Mouse (Mus musculus) neural tube, embryonic 15.5 days (tissue): ENCODE measurements around the gene Gm3045. TPM values are rescaled to one million over a fixed set of nuclear protein-coding genes. Genes with fewer than 3 reads are reported as not detected.

Source experiments
- ATAC-seq: fragments of 200-750 bp; cut with Nextera tagmentation; 2 replicates; pipeline ENCODE4 v1.8.0; 2017; ENCODE audit warnings: mild to moderate bottlenecking, moderate TSS enrichment, moderate library complexity; ENCODE audit not compliant: low FRiP score
- H3K27ac ChIP-seq: fragments of 300-500 bp; sonication (generic); replicated peaks from 2 replicates; pipeline ENCODE4 v1.5.1; 2015; ENCODE audit warnings: mild to moderate bottlenecking, inconsistent platforms
- H3K27me3 ChIP-seq: fragments of 300-500 bp; sonication (generic); replicated peaks from 2 replicates; pipeline ENCODE4 v1.6.1; 2015; ENCODE audit warnings: inconsistent platforms
- H3K36me3 ChIP-seq: fragments of 300-500 bp; sonication (generic); 2 replicates; pipeline ENCODE4 v1.6.1; 2015; ENCODE audit warnings: inconsistent platforms
- H3K4me1 ChIP-seq: fragments of 300-500 bp; sonication (generic); 2 replicates; pipeline ENCODE4 v1.6.1; 2015; ENCODE audit warnings: inconsistent platforms
- H3K4me2 ChIP-seq: fragments of 300-500 bp; sonication (generic); 2 replicates; pipeline ENCODE4 v1.6.1; 2015; ENCODE audit warnings: inconsistent platforms, mild to moderate bottlenecking, moderate library complexity
- H3K4me3 ChIP-seq: fragments of 300-500 bp; sonication (generic); replicated peaks from 2 replicates; pipeline ENCODE4 v1.5.1; 2015; ENCODE audit warnings: mild to moderate bottlenecking, inconsistent platforms
- H3K9ac ChIP-seq: fragments of 300-500 bp; sonication (generic); replicated peaks from 2 replicates; pipeline ENCODE4 v1.6.1; 2015; ENCODE audit warnings: mild to moderate bottlenecking, inconsistent platforms
- H3K9me3 ChIP-seq: fragments of 300-500 bp; sonication (generic); replicated peaks from 2 replicates; pipeline ENCODE4 v1.6.1; 2016; ENCODE audit warnings: inconsistent platforms
- WGBS: fragments of 180-500 bp; shearing (Covaris S2); methylation state at CpG from one replicate; pipeline ENCODE4 v1.1.7; 2015; ENCODE audit warnings: mixed read lengths; 5-methylcytosine and 5-hydroxymethylcytosine counted together
- polyA plus RNA-seq: library from polyadenylated mRNA; unstranded; fragments of >200 nt; fragmentation: Nextera tagmentation; extraction: Ambion mirVana; gene quantifications from 2 replicates; pipeline ENCODE4 v1.2.1, GENCODE M21; 2015

Gm3045 gene
- not detected in 2 replicates for polyA plus RNA-seq

- Histone ChIP-seq H3K27me3 (peaks cover 16% of the 10 kb centered on the region; the same call in 1 of the 2 replicates), H3K9me3 (no peaks in the 10 kb centered on the region), H3K9ac (no peak within 1 kb of the TSS), H3K4me3 (no peak within 1 kb of the TSS), H3K4me1 (0 out of 2 replicates have a peak, but pooled peaks cover 8% of the 10 kb centered on the region), H3K27ac (no peak within 1 kb of the TSS), H3K36me3 (no peaks in the 10 kb centered on the region), H3K4me2 (no peak within 1 kb of the TSS)
- WGBS, result 78% methylated on average over 4 of the region's 4 CpGs
- ATAC-seq, result no peak
Observed at GRCm38 (mm10) chr13:56426365-56426764, at the start of gene Gm3045. Gene Gm3045 (plus strand): TSS chr13:56426594.

- no peaks in the 10 kb centered on the region for H3K9me3 ChIP-seq
- H3K4me1 ChIP-seq, result 0 out of 2 replicates have a peak, but pooled peaks cover 3% of the 10 kb centered on the region
- no peak overlapping the region for H3K4me2 ChIP-seq
- H3K4me3 ChIP-seq, result no peak overlapping the region
- H3K9ac ChIP-seq, result no peak overlapping the region
- H3K27ac ChIP-seq, result no peak overlapping the region
- 49% methylated on average over 14 of the region's 14 CpGs for WGBS
- no peak for ATAC-seq
- H3K27me3 ChIP-seq, result no peaks in the 10 kb centered on the region
- H3K36me3 ChIP-seq, result no peaks in the 10 kb centered on the region
Observed at GRCm38 (mm10) chr13:56380855-56381685, 45.3 kb upstream of the Gm3045 start.

- peaks cover 9% of the 10 kb centered on the region for H3K4me1 ChIP-seq
- WGBS, result 80% methylated on average over 3 of the region's 3 CpGs
- no peak for ATAC-seq
- H3K36me3 ChIP-seq, result no peaks in the 10 kb centered on the region
- H3K4me3 ChIP-seq, result no peak overlapping the region
- no peaks in the 10 kb centered on the region for H3K27me3 ChIP-seq
- no peak overlapping the region for H3K4me2 ChIP-seq
- no peaks in the 10 kb centered on the region for H3K9me3 ChIP-seq
- no peak overlapping the region for H3K27ac ChIP-seq
- no peak overlapping the region for H3K9ac ChIP-seq
Observed at GRCm38 (mm10) chr13:56383406-56383805, 43.0 kb upstream of the Gm3045 start.

GRCm38 (mm10) chr13:56386411-56386810, 40.0 kb upstream of the Gm3045 start:
- H3K9ac ChIP-seq, result no peak overlapping the region
- H3K4me2 ChIP-seq, result no peak overlapping the region
- no peak for ATAC-seq
- WGBS, result 46% methylated on average over 9 of the region's 9 CpGs
- H3K4me3 ChIP-seq, result no peak overlapping the region
- no peaks in the 10 kb centered on the region for H3K27me3 ChIP-seq
- no peaks in the 10 kb centered on the region for H3K36me3 ChIP-seq
- H3K27ac ChIP-seq, result no peak overlapping the region
- peaks cover 7% of the 10 kb centered on the region for H3K4me1 ChIP-seq
- no peaks in the 10 kb centered on the region for H3K9me3 ChIP-seq

GRCm38 (mm10) chr13:56387374-56387773, 39.0 kb upstream of the Gm3045 start:
- H3K4me2 ChIP-seq, result no peak overlapping the region
- H3K27me3 ChIP-seq, result no peaks in the 10 kb centered on the region
- H3K4me3 ChIP-seq, result no peak overlapping the region
- H3K36me3 ChIP-seq, result no peaks in the 10 kb centered on the region
- no peak overlapping the region for H3K9ac ChIP-seq
- no peak overlapping the region for H3K27ac ChIP-seq
- no peaks in the 10 kb centered on the region for H3K9me3 ChIP-seq
- no peak for ATAC-seq
- H3K4me1 ChIP-seq, result peaks cover 6% of the 10 kb centered on the region
- WGBS, result 79% methylated on average over 5 of the region's 5 CpGs

- Histone ChIP-seq H3K4me1 (peaks cover 6% of the 10 kb centered on the region), H3K9me3 (no peaks in the 10 kb centered on the region), H3K9ac (no peak overlapping the region), H3K36me3 (no peaks in the 10 kb centered on the region), H3K4me3 (no peak overlapping the region), H3K27ac (no peak overlapping the region), H3K4me2 (no peak overlapping the region), H3K27me3 (no peaks in the 10 kb centered on the region)
- ATAC-seq, result no peak
- WGBS, result 70% methylated on average over 1 of the region's 1 CpGs
Observed at GRCm38 (mm10) chr13:56388042-56388441, 38.4 kb upstream of the Gm3045 start.

GRCm38 (mm10) chr13:56397572-56397971, 28.8 kb upstream of the Gm3045 start:
- WGBS, result 45% methylated on average over 5 of the region's 5 CpGs

GRCm38 (mm10) chr13:56401186-56401585, 25.2 kb upstream of the Gm3045 start:
- H3K27me3 ChIP-seq, result no peaks in the 10 kb centered on the region; the same call in 1 of the 2 replicates
- 48% methylated on average over 4 of the region's 4 CpGs for WGBS
- no peak for ATAC-seq
- H3K4me3 ChIP-seq, result no peak overlapping the region
- no peaks in the 10 kb centered on the region for H3K4me1 ChIP-seq
- no peak overlapping the region for H3K27ac ChIP-seq
- H3K4me2 ChIP-seq, result no peak overlapping the region
- H3K36me3 ChIP-seq, result no peaks in the 10 kb centered on the region
- H3K9ac ChIP-seq, result no peak overlapping the region
- no peaks in the 10 kb centered on the region for H3K9me3 ChIP-seq

More at GRCm38 (mm10) chr13:56397572-56397971, 28.8 kb upstream of the Gm3045 start:
- Histone ChIP-seq H3K4me2 (no peak overlapping the region), H3K27ac (no peak overlapping the region), H3K4me1 (no peaks in the 10 kb centered on the region), H3K27me3 (no peaks in the 10 kb centered on the region), H3K4me3 (no peak overlapping the region), H3K9me3 (no peaks in the 10 kb centered on the region), H3K36me3 (no peaks in the 10 kb centered on the region), H3K9ac (no peak overlapping the region)
- no peak for ATAC-seq

GRCm38 (mm10) chr13:56403381-56404086, 22.9 kb upstream of the Gm3045 start:
- no peaks in the 10 kb centered on the region; the same call in 1 of the 2 replicates for H3K27me3 ChIP-seq
- H3K9me3 ChIP-seq, result no peaks in the 10 kb centered on the region
- ATAC-seq, result no peak
- H3K27ac ChIP-seq, result no peak overlapping the region
- no peaks in the 10 kb centered on the region for H3K36me3 ChIP-seq
- H3K9ac ChIP-seq, result no peak overlapping the region
- 85% methylated on average over 8 of the region's 8 CpGs for WGBS
- no peaks in the 10 kb centered on the region for H3K4me1 ChIP-seq
- H3K4me2 ChIP-seq, result no peak overlapping the region
- H3K4me3 ChIP-seq, result no peak overlapping the region

- no peak overlapping the region for H3K9ac ChIP-seq
- no peak overlapping the region for H3K4me2 ChIP-seq
- 72% methylated on average over 6 of the region's 6 CpGs for WGBS
- no peaks in the 10 kb centered on the region for H3K36me3 ChIP-seq
- no peak overlapping the region for H3K4me3 ChIP-seq
- H3K9me3 ChIP-seq, result no peaks in the 10 kb centered on the region
- no peaks in the 10 kb centered on the region; the same call in 1 of the 2 replicates for H3K27me3 ChIP-seq
- no peak overlapping the region for H3K27ac ChIP-seq
- no peak for ATAC-seq
- H3K4me1 ChIP-seq, result no peaks in the 10 kb centered on the region
Observed at GRCm38 (mm10) chr13:56404511-56405140, 21.8 kb upstream of the Gm3045 start.

GRCm38 (mm10) chr13:56412286-56412873, 14.0 kb upstream of the Gm3045 start:
- H3K27me3 ChIP-seq, result no peaks in the 10 kb centered on the region
- no peak overlapping the region for H3K27ac ChIP-seq
- ATAC-seq, result no peak
- no peaks in the 10 kb centered on the region for H3K9me3 ChIP-seq
- no peak overlapping the region for H3K9ac ChIP-seq
- H3K4me3 ChIP-seq, result no peak overlapping the region
- H3K4me1 ChIP-seq, result 0 out of 2 replicates have a peak, but pooled peaks cover 3% of the 10 kb centered on the region
- H3K4me2 ChIP-seq, result no peak overlapping the region
- H3K36me3 ChIP-seq, result no peaks in the 10 kb centered on the region
- 78% methylated on average over 9 of the region's 9 CpGs for WGBS
